9 mouse cellular contexts compared by ENCODE assay signal in genomic region chr6:29536651-29537193, GRCm38 (mm10). TPM values are rescaled to one million over a fixed set of nuclear protein-coding genes. Genes with fewer than 3 reads are reported as not detected.
DNase-seq lines count a peak whose midpoint lies in the region; ATAC-seq and TF ChIP-seq lines count a peak whose summit lies in the region.
"Had no signal": no experiment of that assay in that cellular context is flagged by ENCODE, and none has a peak within 500 bp of the region (broad histone marks: within the 10 kb centered on the region; RNA-seq: fewer than 3 reads in every experiment).

No protein-coding gene starts in this region.

- H3K4me3 ChIP-seq in left cerebral cortex, adult 2 months, result no peak overlapping the region
- H3K4me3 ChIP-seq in MEL (ENCODE audit: control insufficient read depth in 1 of 2, insufficient read depth in 1 of 2, low read depth in 2 of 2, low read length in 2 of 2), result no peak overlapping the region
- H3K4me3 ChIP-seq in limb, embryonic 15.5 days, result no peak overlapping the region
- no peak overlapping the region for H3K4me3 ChIP-seq in forebrain, embryonic 13.5 days
- H3K4me3 ChIP-seq: hindbrain, embryonic 15.5 days had no signal

- TF ChIP-seq RAD21 in MEL (IDR thresholded peaks at IDR 0.05; ENCODE audit: low read depth, low read length), result no peak; the same call in 1 of the 2 replicates

- peak; percentile 45 for TF ChIP-seq CTCF in left cerebral cortex, adult 2 months (IDR thresholded peaks at IDR 0.05)
- peak in 1 of 3 experiments; percentile 32; a peak in 2 of 6 replicates for TF ChIP-seq CTCF in MEL (IDR thresholded peaks at IDR 0.05 in 2 of 3, conservative IDR thresholded peaks at IDR 0.05 in 1 of 3; ENCODE audit: control insufficient read depth in 1 of 3, insufficient read depth in 1 of 3, low read depth in 2 of 3, low read length in 3 of 3, poor library complexity in 1 of 3, severe bottlenecking in 1 of 3)

- peak; percentile 25; the same call in 1 of the 2 replicates for ATAC-seq in limb, embryonic 15.5 days (ENCODE audit: insufficient number of reproducible peaks, low FRiP score, low TSS enrichment, low read depth)
- no peak for ATAC-seq in forebrain, embryonic 13.5 days

- no peak for TF ChIP-seq EP300 in MEL (IDR thresholded peaks at IDR 0.05; ENCODE audit: low read depth in 1 of 2, low read length in 2 of 2)

- H3K9me3 ChIP-seq in MEL (replicated peaks; ENCODE audit: insufficient read depth, low read length), result no peaks in the 10 kb centered on the region
- H3K9me3 ChIP-seq in limb, embryonic 15.5 days, result no peaks in the 10 kb centered on the region
- H3K9me3 ChIP-seq in forebrain, embryonic 13.5 days (replicated peaks), result no peaks in the 10 kb centered on the region
- H3K9me3 ChIP-seq: hindbrain, embryonic 15.5 days had no signal

- DNase-seq in embryo, embryonic 11 days, result peak; percentile 22
- DNase-seq in embryo, embryonic 9.5 days (ENCODE audit: extremely low spot score), result no peak
- DNase-seq in left cerebral cortex, adult 2 months (ENCODE audit: extremely low spot score in 1 of 2, low spot score in 2 of 2), result no peak
- no peak for DNase-seq in left cerebral cortex, adult 8-10 months (ENCODE audit: low spot score in 2 of 2)
- peak; percentile 20 for DNase-seq in MEL (ENCODE audit: low read depth, low spot score)
- DNase-seq in thymus, postnatal 25 days, result no peak

- no peak overlapping the region for H3K9ac ChIP-seq in MEL (ENCODE audit: control insufficient read depth, low read depth, low read length, poor library complexity, severe bottlenecking)
- no peak overlapping the region for H3K9ac ChIP-seq in limb, embryonic 15.5 days
- no peak overlapping the region for H3K9ac ChIP-seq in forebrain, embryonic 13.5 days
- H3K9ac ChIP-seq: hindbrain, embryonic 15.5 days had no signal

- H3K36me3 ChIP-seq in MEL (ENCODE audit: control insufficient read depth in 1 of 2, insufficient read depth in 2 of 2, low read length in 2 of 2), result peaks cover 0 to 7% of the 10 kb centered on the region in 2 experiments; a peak in 3 of 4 replicates
- peaks cover 19% of the 10 kb centered on the region for H3K36me3 ChIP-seq in limb, embryonic 15.5 days
- peaks cover 28% of the 10 kb centered on the region for H3K36me3 ChIP-seq in forebrain, embryonic 13.5 days (ENCODE audit: poor library complexity, severe bottlenecking)

- H3K4me1 ChIP-seq in MEL (ENCODE audit: control insufficient read depth in 1 of 2, insufficient read depth in 2 of 2, low read length in 2 of 2), result no peaks in the 10 kb centered on the region
- no peaks in the 10 kb centered on the region for H3K4me1 ChIP-seq in limb, embryonic 15.5 days
- no peaks in the 10 kb centered on the region for H3K4me1 ChIP-seq in forebrain, embryonic 13.5 days
- H3K4me1 ChIP-seq: hindbrain, embryonic 15.5 days had no signal

- H3K27me3 ChIP-seq in MEL (ENCODE audit: control insufficient read depth in 1 of 2, insufficient read depth in 2 of 2, low read length in 2 of 2), result no peaks in the 10 kb centered on the region
- no peaks in the 10 kb centered on the region for H3K27me3 ChIP-seq in limb, embryonic 15.5 days
- H3K27me3 ChIP-seq in forebrain, embryonic 13.5 days, result no peaks in the 10 kb centered on the region
- H3K27me3 ChIP-seq: hindbrain, embryonic 15.5 days had no signal

- H3K79me2 ChIP-seq in MEL (ENCODE audit: control insufficient read depth, insufficient read depth, low read length, poor library complexity), result no peaks in the 10 kb centered on the region

- 66% methylated on average over 4 of the region's 4 CpGs for WGBS in limb, embryonic 15.5 days
- WGBS in forebrain, embryonic 13.5 days, result 78% methylated on average over 4 of the region's 4 CpGs

- TF ChIP-seq POLR2A in MEL (IDR thresholded peaks at IDR 0.05; ENCODE audit: control insufficient read depth in 1 of 2, insufficient read depth in 1 of 2, low read depth in 1 of 2, low read length in 2 of 2, poor library complexity in 1 of 2), result no peak

- no peak overlapping the region for H3K27ac ChIP-seq in left cerebral cortex, adult 2 months
- H3K27ac ChIP-seq in MEL (ENCODE audit: control insufficient read depth, low read depth, low read length), result no peak overlapping the region
- no peak overlapping the region for H3K27ac ChIP-seq in limb, embryonic 15.5 days
- no peak overlapping the region for H3K27ac ChIP-seq in forebrain, embryonic 13.5 days
- H3K27ac ChIP-seq: hindbrain, embryonic 15.5 days had no signal

- intact Hi-C loops in left cerebral cortex, adult 2 months (cut with DNase I), result no loop called here

- no peak overlapping the region for H3K4me2 ChIP-seq in limb, embryonic 15.5 days
- H3K4me2 ChIP-seq in forebrain, embryonic 13.5 days, result no peak overlapping the region
- H3K4me2 ChIP-seq: hindbrain, embryonic 15.5 days had no signal

TF ChIP-seq in MEL, 35 proteins besides CTCF, POLR2A, EP300 and RAD21:
- TF ChIP-seq UBTF (IDR thresholded peaks at IDR 0.05; ENCODE audit: borderline replicate concordance, insufficient read depth, low read depth, low read length) (no peak), HCFC1 (IDR thresholded peaks at IDR 0.05; ENCODE audit: low read depth, low read length) (no peak), NRF1 (IDR thresholded peaks at IDR 0.05; ENCODE audit: insufficient read depth, low read depth, low read length, poor library complexity, severe bottlenecking) (no peak), USF2 (IDR thresholded peaks at IDR 0.05; ENCODE audit: borderline replicate concordance in 1 of 2, insufficient read depth in 1 of 2, low read depth in 1 of 2, low read length in 2 of 2) (no peak), SMC3 (IDR thresholded peaks at IDR 0.05; ENCODE audit: low read depth, low read length) (peak; percentile 24), MAX (IDR thresholded peaks at IDR 0.05; ENCODE audit: low read length) (no peak), MYC (IDR thresholded peaks at IDR 0.05; ENCODE audit: low read depth, low read length) (no peak), NELFE (IDR thresholded peaks at IDR 0.05; ENCODE audit: low read depth, low read length) (no peak), POLR2AphosphoS2 (IDR thresholded peaks at IDR 0.05; ENCODE audit: low read length) (no peak)
TF ChIP-seq in MEL: peak in this region for 1.

RNA-seq across cellular contexts. Expression of gene Irf5, which starts 10.3 kb away (rescaled TPM):
- 1 to 10 TPM; 4.0 to 4.4 TPM for total RNA-seq in left cerebral cortex, adult 2 months (2021)
- total RNA-seq in left cerebral cortex, adult 8-10 months (2022), result 10 to 100 TPM in 1 of 4 experiments, 1 to 10 TPM in 3; 4.7 to 10.3 (median 6.5) TPM
- total RNA-seq in MEL (2012; rRNA removed), result 8.2 and 9.7 TPM in 2 replicates
- polyA plus RNA-seq in MEL (2012; ENCODE audit: insufficient read depth in 1 of 2, insufficient read length in 2 of 2, low read depth in 1 of 2, low replicate concordance in 2 of 2, missing spikeins in 1 of 2), result 10 to 100 TPM in 1 of 2 experiments, not detected in 1; 13.3 TPM
- polyA plus RNA-seq in limb, embryonic 15.5 days (2015; fragmentation: Nextera tagmentation; extraction: Ambion mirVana), result 4.6 and 6.0 TPM in 2 replicates
- polyA plus RNA-seq in forebrain, embryonic 13.5 days (2015; fragmentation: Nextera tagmentation; extraction: Ambion mirVana), result 1.0 and 1.2 TPM in 2 replicates

RNA-seq across cellular contexts. Expression of gene Kcp, which starts 29.0 kb away (rescaled TPM):
- 1 to 10 TPM; 1.1 to 2.2 TPM for total RNA-seq in left cerebral cortex, adult 2 months (2021)
- total RNA-seq in left cerebral cortex, adult 8-10 months (2022), result 1 to 10 TPM in 3 of 4 experiments, under 1 TPM in 1; 0.78 to 1.2 (median 1.1) TPM
- total RNA-seq in MEL (2012; rRNA removed), result 1.0 and 1.3 TPM in 2 replicates
- polyA plus RNA-seq in MEL (2012; ENCODE audit: insufficient read depth in 1 of 2, insufficient read length in 2 of 2, low read depth in 1 of 2, low replicate concordance in 2 of 2, missing spikeins in 1 of 2), result 1 to 10 TPM in 1 of 2 experiments, not detected in 1; 6.9 TPM
- 25.8 and 26.5 TPM in 2 replicates for polyA plus RNA-seq in limb, embryonic 15.5 days (2015; fragmentation: Nextera tagmentation; extraction: Ambion mirVana)
- 6.3 and 8.0 TPM in 2 replicates for polyA plus RNA-seq in forebrain, embryonic 13.5 days (2015; fragmentation: Nextera tagmentation; extraction: Ambion mirVana)

Comparison
In these comparisons a context has a peak if more than half of its experiments do, and no peak if none do; other contexts are left out.
1. DNase-seq: peak in embryo, embryonic 11 days (single experiment) and MEL (single experiment); none in embryo, embryonic 9.5 days (single experiment), left cerebral cortex, adult 2 months (0 of 2), left cerebral cortex, adult 8-10 months (0 of 2) and thymus, postnatal 25 days (single experiment).